Mouse (Mus musculus): ENCODE results near the gene Mettl27. TPM values are rescaled to one million over a fixed set of nuclear protein-coding genes. Genes with fewer than 3 reads are reported as not detected.
"Not testable (repeated sequence)": the region's sequence is repeated elsewhere in the genome, so short reads cannot be mapped to it uniquely, and the experiment has no call there.

Mettl27 gene
- polyA plus RNA-seq, 1 experiment from 2014 or later, result 8.6 TPM

GRCm38 (mm10) chr5:134932903-134933276, 722 bp downstream of the Mettl27 start:
- Histone ChIP-seq H3K27ac (ENCODE audit: low read depth, low read length) (no peak overlapping the region), H3K4me2 (replicated peaks; ENCODE audit: low read depth, low read length) (peak overlapping the region; percentile 75), H3K9ac (ENCODE audit: low read depth, low read length) (no peak overlapping the region), H3K4me3 (ENCODE audit: low read depth, low read length) (peak overlapping the region; percentile 46; the same call in 1 of the 2 replicates), H3K4me1 (replicated peaks; ENCODE audit: control insufficient read depth, insufficient read depth, low read length) (no peaks in the 10 kb centered on the region), H3K27me3 (ENCODE audit: control insufficient read depth, insufficient read depth, low read length) (no peaks in the 10 kb centered on the region), H3K36me3 (ENCODE audit: control insufficient read depth, insufficient read depth, low read length) (no peaks in the 10 kb centered on the region), H3K9me3 (ENCODE audit: control insufficient read depth, low read length) (no peaks in the 10 kb centered on the region)
- ATAC-seq (ENCODE audit: low FRiP score) (no peak), DNase-seq (ENCODE audit: low spot score) (peak; percentile 74)
- WGBS, result 48% methylated on average over 9 of the region's 9 CpGs

GRCm38 (mm10) chr5:134933281-134933680, 1.1 kb downstream of the Mettl27 start:
- no peak overlapping the region for H3K4me3 ChIP-seq (ENCODE audit: low read depth, low read length)
- no peak overlapping the region for H3K9ac ChIP-seq (ENCODE audit: low read depth, low read length)
- DNase-seq (ENCODE audit: low spot score) (no peak), ATAC-seq (ENCODE audit: low FRiP score) (no peak)
- H3K27ac ChIP-seq (ENCODE audit: low read depth, low read length), result no peak overlapping the region
- no peaks in the 10 kb centered on the region for H3K36me3 ChIP-seq (ENCODE audit: control insufficient read depth, insufficient read depth, low read length)
- H3K4me1 ChIP-seq (replicated peaks; ENCODE audit: control insufficient read depth, insufficient read depth, low read length), result no peaks in the 10 kb centered on the region
- 94% methylated on average over 8 of the region's 8 CpGs for WGBS
- no peak overlapping the region for H3K4me2 ChIP-seq (replicated peaks; ENCODE audit: low read depth, low read length)
- H3K9me3 ChIP-seq (ENCODE audit: control insufficient read depth, low read length), result no peaks in the 10 kb centered on the region
- H3K27me3 ChIP-seq (ENCODE audit: control insufficient read depth, insufficient read depth, low read length), result no peaks in the 10 kb centered on the region

- H3K9ac ChIP-seq (ENCODE audit: low read depth, low read length); H3K27me3 ChIP-seq (ENCODE audit: control insufficient read depth, insufficient read depth, low read length); DNase-seq (ENCODE audit: low spot score); H3K4me1 ChIP-seq (replicated peaks; ENCODE audit: control insufficient read depth, insufficient read depth, low read length); H3K4me2 ChIP-seq (replicated peaks; ENCODE audit: low read depth, low read length); H3K27ac ChIP-seq (ENCODE audit: low read depth, low read length); H3K4me3 ChIP-seq (ENCODE audit: low read depth, low read length); ATAC-seq (ENCODE audit: low FRiP score); H3K36me3 ChIP-seq (ENCODE audit: control insufficient read depth, insufficient read depth, low read length); H3K9me3 ChIP-seq (ENCODE audit: control insufficient read depth, low read length): not testable (repeated sequence)
- WGBS, result 83% methylated on average over 5 of the region's 5 CpGs
Observed at GRCm38 (mm10) chr5:134933686-134934085, 1.5 kb downstream of the Mettl27 start.

GRCm38 (mm10) chr5:134934666-134935065, 2.5 kb downstream of the Mettl27 start:
- Histone ChIP-seq H3K4me1 (replicated peaks; ENCODE audit: control insufficient read depth, insufficient read depth, low read length) (no peaks in the 10 kb centered on the region), H3K9ac (ENCODE audit: low read depth, low read length) (no peak overlapping the region), H3K27ac (ENCODE audit: low read depth, low read length) (no peak overlapping the region), H3K27me3 (ENCODE audit: control insufficient read depth, insufficient read depth, low read length) (no peaks in the 10 kb centered on the region), H3K9me3 (ENCODE audit: control insufficient read depth, low read length) (no peaks in the 10 kb centered on the region), H3K4me2 (replicated peaks; ENCODE audit: low read depth, low read length) (no peak overlapping the region), H3K4me3 (ENCODE audit: low read depth, low read length) (no peak overlapping the region), H3K36me3 (ENCODE audit: control insufficient read depth, insufficient read depth, low read length) (no peaks in the 10 kb centered on the region)
- ATAC-seq (ENCODE audit: low FRiP score) (no peak), DNase-seq (ENCODE audit: low spot score) (no peak)
- WGBS, result 91% methylated on average over 3 of the region's 3 CpGs

- H3K36me3 ChIP-seq (ENCODE audit: control insufficient read depth, insufficient read depth, low read length), result no peaks in the 10 kb centered on the region
- WGBS, result 92% methylated on average over 6 of the region's 6 CpGs
- H3K4me2 ChIP-seq (replicated peaks; ENCODE audit: low read depth, low read length), result no peak overlapping the region
- no peak overlapping the region for H3K9ac ChIP-seq (ENCODE audit: low read depth, low read length)
- H3K27me3 ChIP-seq (ENCODE audit: control insufficient read depth, insufficient read depth, low read length), result no peaks in the 10 kb centered on the region
- no peaks in the 10 kb centered on the region for H3K9me3 ChIP-seq (ENCODE audit: control insufficient read depth, low read length)
- no peaks in the 10 kb centered on the region for H3K4me1 ChIP-seq (replicated peaks; ENCODE audit: control insufficient read depth, insufficient read depth, low read length)
- no peak overlapping the region for H3K4me3 ChIP-seq (ENCODE audit: low read depth, low read length)
- DNase-seq (ENCODE audit: low spot score) (no peak), ATAC-seq (ENCODE audit: low FRiP score) (no peak)
- no peak overlapping the region for H3K27ac ChIP-seq (ENCODE audit: low read depth, low read length)
Observed at GRCm38 (mm10) chr5:134936051-134936450, 3.9 kb downstream of the Mettl27 start.

- DNase-seq (ENCODE audit: low spot score) (no peak), ATAC-seq (ENCODE audit: low FRiP score) (no peak)
- Histone ChIP-seq H3K27ac (ENCODE audit: low read depth, low read length) (no peak overlapping the region), H3K36me3 (ENCODE audit: control insufficient read depth, insufficient read depth, low read length) (no peaks in the 10 kb centered on the region), H3K9me3 (ENCODE audit: control insufficient read depth, low read length) (no peaks in the 10 kb centered on the region), H3K4me2 (replicated peaks; ENCODE audit: low read depth, low read length) (no peak overlapping the region), H3K4me3 (ENCODE audit: low read depth, low read length) (no peak overlapping the region), H3K4me1 (replicated peaks; ENCODE audit: control insufficient read depth, insufficient read depth, low read length) (no peaks in the 10 kb centered on the region), H3K9ac (ENCODE audit: low read depth, low read length) (no peak overlapping the region), H3K27me3 (ENCODE audit: control insufficient read depth, insufficient read depth, low read length) (no peaks in the 10 kb centered on the region)
- WGBS, result 86% methylated on average over 6 of the region's 6 CpGs
Observed at GRCm38 (mm10) chr5:134936626-134937185, 4.5 kb downstream of the Mettl27 start.

- Histone ChIP-seq H3K27ac (ENCODE audit: low read depth, low read length) (no peak overlapping the region), H3K4me3 (ENCODE audit: low read depth, low read length) (no peak overlapping the region), H3K27me3 (ENCODE audit: control insufficient read depth, insufficient read depth, low read length) (no peaks in the 10 kb centered on the region), H3K9me3 (ENCODE audit: control insufficient read depth, low read length) (no peaks in the 10 kb centered on the region), H3K36me3 (ENCODE audit: control insufficient read depth, insufficient read depth, low read length) (no peaks in the 10 kb centered on the region), H3K4me1 (replicated peaks; ENCODE audit: control insufficient read depth, insufficient read depth, low read length) (no peaks in the 10 kb centered on the region), H3K9ac (ENCODE audit: low read depth, low read length) (no peak overlapping the region), H3K4me2 (replicated peaks; ENCODE audit: low read depth, low read length) (no peak overlapping the region)
- no peak for DNase-seq (ENCODE audit: low spot score)
- ATAC-seq (ENCODE audit: low FRiP score), result no peak
- 71% methylated on average over 3 of the region's 3 CpGs for WGBS
Observed at GRCm38 (mm10) chr5:134939069-134939468, 6.9 kb downstream of the Mettl27 start.

- H3K9ac ChIP-seq (ENCODE audit: low read depth, low read length); H3K4me2 ChIP-seq (replicated peaks; ENCODE audit: low read depth, low read length); H3K4me1 ChIP-seq (replicated peaks; ENCODE audit: control insufficient read depth, insufficient read depth, low read length); ATAC-seq (ENCODE audit: low FRiP score); DNase-seq (ENCODE audit: low spot score); H3K36me3 ChIP-seq (ENCODE audit: control insufficient read depth, insufficient read depth, low read length); H3K27ac ChIP-seq (ENCODE audit: low read depth, low read length); H3K9me3 ChIP-seq (ENCODE audit: control insufficient read depth, low read length); H3K4me3 ChIP-seq (ENCODE audit: low read depth, low read length); H3K27me3 ChIP-seq (ENCODE audit: control insufficient read depth, insufficient read depth, low read length): not testable (repeated sequence)
- WGBS, result 100% methylated on average over 2 of the region's 7 CpGs
Observed at GRCm38 (mm10) chr5:134939554-134939953, 7.4 kb downstream of the Mettl27 start.

- ATAC-seq (ENCODE audit: low FRiP score), result no peak
Observed at GRCm38 (mm10) chr5:134941472-134942209, 9.5 kb downstream of the Mettl27 start.

More at GRCm38 (mm10) chr5:134941472-134942209, 9.5 kb downstream of the Mettl27 start:
- H3K36me3 ChIP-seq (ENCODE audit: control insufficient read depth, insufficient read depth, low read length), result no peaks in the 10 kb centered on the region
- H3K4me3 ChIP-seq (ENCODE audit: low read depth, low read length), result no peak overlapping the region
- no peaks in the 10 kb centered on the region for H3K4me1 ChIP-seq (replicated peaks; ENCODE audit: control insufficient read depth, insufficient read depth, low read length)
- no peak overlapping the region for H3K27ac ChIP-seq (ENCODE audit: low read depth, low read length)
- H3K27me3 ChIP-seq (ENCODE audit: control insufficient read depth, insufficient read depth, low read length), result peaks cover 16% of the 10 kb centered on the region
- no peaks in the 10 kb centered on the region for H3K9me3 ChIP-seq (ENCODE audit: control insufficient read depth, low read length)
- DNase-seq (ENCODE audit: low spot score), result no peak
- no peak overlapping the region for H3K9ac ChIP-seq (ENCODE audit: low read depth, low read length)
- 89% methylated on average over 14 of the region's 14 CpGs for WGBS
- H3K4me2 ChIP-seq (replicated peaks; ENCODE audit: low read depth, low read length), result no peak overlapping the region
